Mouse (Mus musculus) midbrain, embryonic 10.5 days (tissue): ENCODE measurements at regions not wholly inside any gene's neighbourhood (a gene's known extent, or its start where the extent isn't known, plus 50 kb on each side); places are given as distances from the start of the nearest gene placed in this dataset.
"Not testable (repeated sequence)": the region's sequence is repeated elsewhere in the genome, so short reads cannot be mapped to it uniquely, and the experiment has no call there.

Experiments used
- DNase-seq: peaks from one replicate; pipeline ENCODE4 v3.0.0-alpha.2; 2017; ENCODE audit warnings: low spot score
- H3K27ac ChIP-seq: fragments of 300-500 bp; sonication (generic); replicated peaks from 2 replicates; pipeline ENCODE4 v1.5.1; 2016; ENCODE audit warnings: mild to moderate bottlenecking
- H3K27me3 ChIP-seq: fragments of 300-500 bp; sonication (generic); 2 replicates; pipeline ENCODE4 v1.6.1; 2016; ENCODE audit warnings: low read depth, mild to moderate bottlenecking; ENCODE audit not compliant: poor library complexity, severe bottlenecking
- H3K36me3 ChIP-seq: fragments of 300-500 bp; sonication (generic); 2 replicates; pipeline ENCODE4 v1.6.1; 2016; ENCODE audit warnings: mild to moderate bottlenecking, moderate library complexity
- H3K4me1 ChIP-seq: fragments of 300-500 bp; sonication (generic); 2 replicates; pipeline ENCODE4 v1.6.1; 2016
- H3K4me3 ChIP-seq: fragments of 300-500 bp; sonication (generic); 2 replicates; pipeline ENCODE4 v1.5.1; 2016; ENCODE audit warnings: mild to moderate bottlenecking, moderate library complexity
- H3K9me3 ChIP-seq: fragments of 300-500 bp; sonication (generic); replicated peaks from 2 replicates; pipeline ENCODE4 v1.6.1; 2016; ENCODE audit warnings: mild to moderate bottlenecking
- WGBS: fragments of 180-500 bp; shearing (Covaris S2); methylation state at CpG from one replicate; pipeline ENCODE4 v1.1.7; 2016; 5-methylcytosine and 5-hydroxymethylcytosine counted together

- no peak overlapping the region for H3K4me3 ChIP-seq
- peaks cover 15% of the 10 kb centered on the region for H3K4me1 ChIP-seq
- H3K36me3 ChIP-seq: no peaks in the 10 kb centered on the region
- no peaks in the 10 kb centered on the region for H3K9me3 ChIP-seq
- H3K27ac ChIP-seq: no peak overlapping the region
- WGBS: 76% methylated on average over 1 of the region's 1 CpGs
- no peaks in the 10 kb centered on the region for H3K27me3 ChIP-seq
- DNase-seq: no peak
Measured at GRCm38 (mm10) chr7:83432843-83433242, 151.9 kb upstream of the Tmc3 start.

GRCm38 (mm10) chr7:83433959-83434715 lies 150.6 kb upstream of the Tmc3 start:
- Histone ChIP-seq H3K4me1 (peaks cover 18% of the 10 kb centered on the region), H3K36me3 (no peaks in the 10 kb centered on the region), H3K27ac (peak overlapping the region; percentile 33; the same call in 1 of the 2 replicates), H3K27me3 (no peaks in the 10 kb centered on the region), H3K4me3 (no peak overlapping the region), H3K9me3 (no peaks in the 10 kb centered on the region)
- WGBS: 52% methylated on average over 5 of the region's 5 CpGs
- no peak for DNase-seq

- 60% methylated on average over 7 of the region's 7 CpGs for WGBS
Measured at GRCm38 (mm10) chr7:83438538-83439393, 146.0 kb upstream of the Tmc3 start.

GRCm38 (mm10) chr7:83443596-83444278 lies 141.0 kb upstream of the Tmc3 start:
- peaks cover 48% of the 10 kb centered on the region for H3K4me1 ChIP-seq
- 24% methylated on average over 16 of the region's 16 CpGs for WGBS
- no peaks in the 10 kb centered on the region for H3K36me3 ChIP-seq
- no peaks in the 10 kb centered on the region for H3K9me3 ChIP-seq
- H3K27me3 ChIP-seq: 0 out of 2 replicates have a peak, but pooled peaks cover 5% of the 10 kb centered on the region
- H3K4me3 ChIP-seq: no peak overlapping the region
- DNase-seq: peak; percentile 75
- H3K27ac ChIP-seq: peak overlapping the region; percentile 70

More at GRCm38 (mm10) chr7:83438538-83439393, 146.0 kb upstream of the Tmc3 start:
- Histone ChIP-seq H3K9me3 (no peaks in the 10 kb centered on the region), H3K36me3 (no peaks in the 10 kb centered on the region), H3K4me3 (no peak overlapping the region), H3K27me3 (no peaks in the 10 kb centered on the region), H3K4me1 (peaks cover 32% of the 10 kb centered on the region), H3K27ac (no peak overlapping the region)
- DNase-seq: no peak

- no peak for DNase-seq
- Histone ChIP-seq H3K4me1 (peaks cover 45% of the 10 kb centered on the region), H3K4me3 (no peak overlapping the region), H3K36me3 (no peaks in the 10 kb centered on the region), H3K9me3 (no peaks in the 10 kb centered on the region), H3K27me3 (0 out of 2 replicates have a peak, but pooled peaks cover 5% of the 10 kb centered on the region), H3K27ac (peak overlapping the region; percentile 70)
- WGBS: 55% methylated on average over 1 of the region's 1 CpGs
Measured at GRCm38 (mm10) chr7:83444279-83444615, 140.5 kb upstream of the Tmc3 start.

GRCm38 (mm10) chr7:83445181-83445926 lies 139.4 kb upstream of the Tmc3 start:
- WGBS: 51% methylated on average over 5 of the region's 5 CpGs
- no peak overlapping the region for H3K4me3 ChIP-seq
- H3K4me1 ChIP-seq: peaks cover 45% of the 10 kb centered on the region
- H3K27me3 ChIP-seq: 0 out of 2 replicates have a peak, but pooled peaks cover 5% of the 10 kb centered on the region
- no peaks in the 10 kb centered on the region for H3K9me3 ChIP-seq
- H3K27ac ChIP-seq: peak overlapping the region; percentile 70
- no peaks in the 10 kb centered on the region for H3K36me3 ChIP-seq
- DNase-seq: no peak

- H3K4me1 ChIP-seq: peaks cover 22% of the 10 kb centered on the region
- no peak overlapping the region for H3K27ac ChIP-seq
- WGBS: 78% methylated on average over 3 of the region's 3 CpGs
- DNase-seq: no peak
- H3K9me3 ChIP-seq: no peaks in the 10 kb centered on the region
- no peak overlapping the region for H3K4me3 ChIP-seq
- H3K36me3 ChIP-seq: no peaks in the 10 kb centered on the region
- H3K27me3 ChIP-seq: no peaks in the 10 kb centered on the region
Measured at GRCm38 (mm10) chr7:83450346-83450745, 134.4 kb upstream of the Tmc3 start.

GRCm38 (mm10) chr7:83452309-83452708 lies 132.4 kb upstream of the Tmc3 start:
- no peaks in the 10 kb centered on the region for H3K27me3 ChIP-seq

GRCm38 (mm10) chr7:83459520-83459919 lies 125.2 kb upstream of the Tmc3 start:
- H3K4me1 ChIP-seq: no peaks in the 10 kb centered on the region
- H3K36me3 ChIP-seq: no peaks in the 10 kb centered on the region
- H3K27ac ChIP-seq: no peak overlapping the region
- H3K27me3 ChIP-seq: no peaks in the 10 kb centered on the region
- WGBS: 84% methylated on average over 3 of the region's 3 CpGs
- no peaks in the 10 kb centered on the region for H3K9me3 ChIP-seq
- no peak for DNase-seq
- H3K4me3 ChIP-seq: no peak overlapping the region

More at GRCm38 (mm10) chr7:83452309-83452708, 132.4 kb upstream of the Tmc3 start:
- Histone ChIP-seq H3K9me3 (no peaks in the 10 kb centered on the region), H3K4me1 (peaks cover 7% of the 10 kb centered on the region; the same call in 1 of the 2 replicates), H3K36me3 (no peaks in the 10 kb centered on the region), H3K4me3 (no peak overlapping the region), H3K27ac (no peak overlapping the region)
- WGBS: 73% methylated on average over 7 of the region's 7 CpGs
- DNase-seq: no peak

GRCm38 (mm10) chr7:83467006-83467405 lies 117.7 kb upstream of the Tmc3 start:
- DNase-seq: no peak
- Histone ChIP-seq H3K27ac (no peak overlapping the region), H3K27me3 (no peaks in the 10 kb centered on the region), H3K36me3 (no peaks in the 10 kb centered on the region), H3K9me3 (no peaks in the 10 kb centered on the region), H3K4me1 (no peaks in the 10 kb centered on the region), H3K4me3 (no peak overlapping the region)
- 85% methylated on average over 8 of the region's 8 CpGs for WGBS

- not testable (repeated sequence) for H3K27me3 ChIP-seq, H3K4me3 ChIP-seq, H3K36me3 ChIP-seq, H3K9me3 ChIP-seq, DNase-seq, H3K4me1 ChIP-seq, H3K27ac ChIP-seq
- 89% methylated on average over 4 of the region's 4 CpGs for WGBS
Measured at GRCm38 (mm10) chr7:83469856-83470255, 114.9 kb upstream of the Tmc3 start.

- 81% methylated on average over 2 of the region's 2 CpGs for WGBS
- H3K27me3 ChIP-seq: no peaks in the 10 kb centered on the region
- H3K4me3 ChIP-seq: no peak overlapping the region
- no peaks in the 10 kb centered on the region for H3K9me3 ChIP-seq
- no peak overlapping the region for H3K27ac ChIP-seq
- H3K36me3 ChIP-seq: no peaks in the 10 kb centered on the region
- no peaks in the 10 kb centered on the region for H3K4me1 ChIP-seq
- no peak for DNase-seq
Measured at GRCm38 (mm10) chr7:83471111-83471510, 113.6 kb upstream of the Tmc3 start.
